Mouse (Mus musculus) midbrain, embryonic 13.5 days (tissue): ENCODE results near the gene Iqgap2. TPM values are rescaled to one million over a fixed set of nuclear protein-coding genes. Genes with fewer than 3 reads are reported as not detected.

Experiments
- ATAC-seq: fragments of 200-750 bp; cut with Nextera tagmentation; 2 replicates; pipeline ENCODE4 v1.8.0; 2017; ENCODE audit warnings: mild to moderate bottlenecking, moderate TSS enrichment, moderate library complexity
- H3K27ac ChIP-seq: fragments of 300-500 bp; sonication (generic); 2 replicates; pipeline ENCODE4 v1.5.1; 2015; ENCODE audit warnings: inconsistent platforms, mild to moderate bottlenecking, moderate library complexity
- H3K27me3 ChIP-seq: fragments of 300-500 bp; sonication (generic); 2 replicates; pipeline ENCODE4 v1.6.1; 2015; ENCODE audit warnings: mild to moderate bottlenecking, inconsistent platforms
- H3K36me3 ChIP-seq: fragments of 300-500 bp; sonication (generic); 2 replicates; pipeline ENCODE4 v1.6.1; 2015; ENCODE audit warnings: mild to moderate bottlenecking, inconsistent platforms
- H3K4me1 ChIP-seq: fragments of 300-500 bp; sonication (generic); replicated peaks from 2 replicates; pipeline ENCODE4 v1.6.1; 2015; ENCODE audit warnings: inconsistent platforms
- H3K4me2 ChIP-seq: fragments of 300-500 bp; sonication (generic); replicated peaks from 2 replicates; pipeline ENCODE4 v1.6.1; 2015; ENCODE audit warnings: moderate library complexity, mild to moderate bottlenecking, inconsistent platforms
- H3K4me3 ChIP-seq: fragments of 300-500 bp; sonication (generic); replicated peaks from 2 replicates; pipeline ENCODE4 v1.5.1; 2015; ENCODE audit warnings: mild to moderate bottlenecking, inconsistent platforms
- H3K9ac ChIP-seq: fragments of 300-500 bp; sonication (generic); replicated peaks from 2 replicates; pipeline ENCODE4 v1.6.1; 2015; ENCODE audit warnings: mild to moderate bottlenecking, inconsistent platforms
- H3K9me3 ChIP-seq: fragments of 300-500 bp; sonication (generic); 2 replicates; pipeline ENCODE4 v1.6.1; 2016; ENCODE audit warnings: mild to moderate bottlenecking, inconsistent platforms
- WGBS: fragments of 180-500 bp; shearing (Covaris S2); methylation state at CpG from one replicate; pipeline ENCODE4 v1.1.7; 2015; 5-methylcytosine and 5-hydroxymethylcytosine counted together
- polyA plus RNA-seq: library from polyadenylated mRNA; unstranded; fragments of >200 nt; fragmentation: Nextera tagmentation; extraction: Ambion mirVana; gene quantifications from 2 replicates; pipeline ENCODE4 v1.2.1, GENCODE M21; 2015

Iqgap2 gene
- polyA plus RNA-seq, 1 experiment from 2014 or later = 7.4 TPM

- 85% methylated on average over 10 of the region's 10 CpGs for WGBS
- no peak overlapping the region for H3K27ac ChIP-seq
- no peaks in the 10 kb centered on the region for H3K36me3 ChIP-seq
- no peaks in the 10 kb centered on the region for H3K27me3 ChIP-seq
- no peaks in the 10 kb centered on the region for H3K9me3 ChIP-seq
- H3K4me1 ChIP-seq = no peaks in the 10 kb centered on the region
- H3K4me3 ChIP-seq = no peak overlapping the region
- ATAC-seq = no peak
- H3K4me2 ChIP-seq = no peak overlapping the region
- no peak overlapping the region for H3K9ac ChIP-seq
Measured at GRCm38 (mm10) chr13:95788631-95789376, 102.9 kb downstream of the Iqgap2 start.

GRCm38 (mm10) chr13:95782969-95783332, 108.8 kb downstream of the Iqgap2 start:
- H3K36me3 ChIP-seq = no peaks in the 10 kb centered on the region
- H3K4me2 ChIP-seq = no peak overlapping the region
- no peak for ATAC-seq
- no peaks in the 10 kb centered on the region for H3K9me3 ChIP-seq
- H3K27ac ChIP-seq = no peak overlapping the region
- H3K27me3 ChIP-seq = no peaks in the 10 kb centered on the region
- H3K4me1 ChIP-seq = peaks cover 12% of the 10 kb centered on the region
- H3K9ac ChIP-seq = no peak overlapping the region
- WGBS = 26% methylated on average over 2 of the region's 2 CpGs
- no peak overlapping the region for H3K4me3 ChIP-seq

GRCm38 (mm10) chr13:95782311-95782968, 109.3 kb downstream of the Iqgap2 start:
- Histone ChIP-seq H3K4me2 (no peak overlapping the region), H3K27me3 (no peaks in the 10 kb centered on the region), H3K4me3 (no peak overlapping the region), H3K9ac (no peak overlapping the region), H3K27ac (no peak overlapping the region), H3K36me3 (no peaks in the 10 kb centered on the region), H3K9me3 (no peaks in the 10 kb centered on the region), H3K4me1 (peaks cover 12% of the 10 kb centered on the region)
- WGBS = 66% methylated on average over 15 of the region's 15 CpGs
- ATAC-seq = no peak

- Histone ChIP-seq H3K27ac (no peak overlapping the region), H3K36me3 (no peaks in the 10 kb centered on the region), H3K4me1 (peaks cover 24% of the 10 kb centered on the region), H3K4me3 (no peak overlapping the region), H3K4me2 (no peak overlapping the region), H3K9ac (no peak overlapping the region), H3K9me3 (no peaks in the 10 kb centered on the region), H3K27me3 (no peaks in the 10 kb centered on the region)
- 85% methylated on average over 7 of the region's 7 CpGs for WGBS
- no peak for ATAC-seq
Measured at GRCm38 (mm10) chr13:95780038-95780437, 111.7 kb downstream of the Iqgap2 start.

GRCm38 (mm10) chr13:95779261-95779660, 112.5 kb downstream of the Iqgap2 start:
- H3K36me3 ChIP-seq = no peaks in the 10 kb centered on the region
- no peaks in the 10 kb centered on the region for H3K27me3 ChIP-seq
- no peak overlapping the region for H3K27ac ChIP-seq
- 96% methylated on average over 8 of the region's 8 CpGs for WGBS
- H3K4me2 ChIP-seq = no peak overlapping the region
- ATAC-seq = no peak
- peaks cover 29% of the 10 kb centered on the region for H3K4me1 ChIP-seq
- no peak overlapping the region for H3K9ac ChIP-seq
- H3K9me3 ChIP-seq = no peaks in the 10 kb centered on the region
- H3K4me3 ChIP-seq = no peak overlapping the region

GRCm38 (mm10) chr13:95778761-95779161, 113.0 kb downstream of the Iqgap2 start:
- H3K4me2 ChIP-seq = no peak overlapping the region
- H3K9ac ChIP-seq = no peak overlapping the region
- H3K9me3 ChIP-seq = no peaks in the 10 kb centered on the region
- WGBS = 77% methylated on average over 9 of the region's 9 CpGs
- no peak overlapping the region for H3K27ac ChIP-seq
- no peaks in the 10 kb centered on the region for H3K36me3 ChIP-seq
- ATAC-seq = no peak
- H3K4me1 ChIP-seq = peaks cover 29% of the 10 kb centered on the region
- no peaks in the 10 kb centered on the region for H3K27me3 ChIP-seq
- H3K4me3 ChIP-seq = no peak overlapping the region

- no peak overlapping the region for H3K27ac ChIP-seq
- no peaks in the 10 kb centered on the region for H3K9me3 ChIP-seq
- H3K4me1 ChIP-seq = peaks cover 25% of the 10 kb centered on the region
- H3K9ac ChIP-seq = no peak overlapping the region
- H3K36me3 ChIP-seq = no peaks in the 10 kb centered on the region
- H3K4me3 ChIP-seq = no peak overlapping the region
- H3K27me3 ChIP-seq = no peaks in the 10 kb centered on the region
- no peak for ATAC-seq
- H3K4me2 ChIP-seq = no peak overlapping the region
- 91% methylated on average over 5 of the region's 5 CpGs for WGBS
Measured at GRCm38 (mm10) chr13:95777651-95778391, 113.9 kb downstream of the Iqgap2 start.

GRCm38 (mm10) chr13:95777237-95777636, 114.5 kb downstream of the Iqgap2 start:
- Histone ChIP-seq H3K4me3 (no peak overlapping the region), H3K27me3 (no peaks in the 10 kb centered on the region), H3K36me3 (no peaks in the 10 kb centered on the region), H3K4me2 (no peak overlapping the region), H3K9ac (no peak overlapping the region), H3K27ac (no peak overlapping the region), H3K9me3 (no peaks in the 10 kb centered on the region), H3K4me1 (peaks cover 21% of the 10 kb centered on the region)
- peak; percentile 53; the same call in 1 of the 2 replicates for ATAC-seq
- WGBS = 29% methylated on average over 2 of the region's 2 CpGs

- peak; percentile 55 for ATAC-seq
- no peaks in the 10 kb centered on the region for H3K9me3 ChIP-seq
- 0 out of 2 replicates have a peak overlapping the region, but pooled peaks have one; percentile 5 for H3K27ac ChIP-seq
- H3K4me1 ChIP-seq = peaks cover 17% of the 10 kb centered on the region
- no peaks in the 10 kb centered on the region for H3K27me3 ChIP-seq
- 38% methylated on average over 11 of the region's 11 CpGs for WGBS
- no peak overlapping the region for H3K4me2 ChIP-seq
- no peaks in the 10 kb centered on the region for H3K36me3 ChIP-seq
- no peak overlapping the region for H3K4me3 ChIP-seq
- H3K9ac ChIP-seq = no peak overlapping the region; the same call in 1 of the 2 replicates
Measured at GRCm38 (mm10) chr13:95774966-95775696, 116.6 kb downstream of the Iqgap2 start.

GRCm38 (mm10) chr13:95765017-95765416, 126.7 kb downstream of the Iqgap2 start:
- Histone ChIP-seq H3K27ac (peak overlapping the region; percentile 56), H3K4me3 (no peak overlapping the region), H3K36me3 (no peaks in the 10 kb centered on the region), H3K9ac (peak overlapping the region; percentile 28; the same call in 1 of the 2 replicates), H3K4me2 (peak overlapping the region; percentile 19; the same call in 1 of the 2 replicates), H3K9me3 (no peaks in the 10 kb centered on the region), H3K27me3 (no peaks in the 10 kb centered on the region), H3K4me1 (peaks cover 15% of the 10 kb centered on the region)
- peak; percentile 81 for ATAC-seq
- 31% methylated on average over 9 of the region's 9 CpGs for WGBS

GRCm38 (mm10) chr13:95763876-95764517, 127.7 kb downstream of the Iqgap2 start:
- WGBS = 59% methylated on average over 3 of the region's 3 CpGs
- no peak overlapping the region for H3K4me3 ChIP-seq
- no peak overlapping the region for H3K4me2 ChIP-seq
- H3K9ac ChIP-seq = no peak overlapping the region
- H3K27ac ChIP-seq = no peak overlapping the region
- no peaks in the 10 kb centered on the region for H3K27me3 ChIP-seq
- no peaks in the 10 kb centered on the region for H3K36me3 ChIP-seq
- ATAC-seq = no peak
- H3K9me3 ChIP-seq = no peaks in the 10 kb centered on the region
- peaks cover 15% of the 10 kb centered on the region for H3K4me1 ChIP-seq
